Mouse (Mus musculus) kidney, adult 9 months (tissue): ENCODE results near the gene Arcn1.
A peak's percentile ranks its signal among the peaks of the same experiment; 100 is the strongest.

Source experiments
- DNase-seq: peaks from one replicate; pipeline ENCODE4 v3.0.0; 2022

Arcn1 gene

DNA sequence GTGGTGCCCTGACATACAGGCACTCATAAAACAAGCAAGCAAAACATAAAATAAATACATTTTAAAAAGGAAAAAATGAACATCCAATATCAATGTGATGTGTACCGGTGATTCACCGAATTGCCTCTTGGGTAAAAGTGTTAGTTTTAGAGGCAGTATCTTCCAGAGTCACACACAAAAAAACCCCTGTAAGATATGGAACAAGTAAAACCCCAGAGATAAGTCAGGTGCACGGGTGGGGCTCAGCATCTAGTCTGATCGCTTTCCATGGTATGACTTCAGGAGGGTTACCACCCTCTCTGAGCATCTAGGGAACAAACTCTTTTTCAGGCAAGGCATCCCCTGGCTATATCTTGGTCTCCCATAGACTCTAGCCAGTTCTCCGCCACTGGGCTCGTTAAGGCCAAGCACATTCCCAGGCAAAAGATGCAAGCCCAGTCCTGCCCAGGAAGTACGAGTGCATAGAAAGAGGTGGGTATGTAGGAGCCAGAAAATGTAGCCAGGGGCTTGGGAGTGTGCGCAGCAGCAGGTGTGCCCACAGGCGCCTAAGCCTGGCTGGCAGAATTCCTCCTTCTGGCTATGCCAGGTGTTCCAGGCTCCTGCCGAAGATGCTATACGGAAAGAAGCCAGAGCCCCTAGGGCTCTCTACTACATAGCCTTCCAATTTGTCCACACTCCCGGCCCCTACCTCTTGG is 48.6 kb downstream of the Arcn1 start:
- DNase-seq = no peak

DNA sequence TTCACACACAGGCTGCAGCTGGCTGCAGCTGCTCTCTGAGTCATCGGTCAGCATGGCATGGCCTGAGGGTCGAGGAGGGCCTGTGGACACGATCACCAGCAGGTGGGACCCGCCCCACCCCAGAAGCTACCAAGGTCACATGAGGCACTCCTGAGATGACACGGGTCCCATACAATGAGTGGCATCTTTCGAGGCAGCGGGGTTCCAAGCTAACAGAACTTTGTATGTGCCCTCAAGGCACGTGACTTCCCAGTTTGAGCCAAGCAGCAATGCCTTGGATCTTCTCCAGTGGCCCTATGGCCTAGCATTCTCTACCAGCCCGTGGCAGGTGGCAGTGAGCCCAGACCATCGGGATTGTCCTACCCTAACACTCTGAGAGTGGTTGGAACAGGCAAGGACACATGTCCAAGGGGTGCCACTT is 49.8 kb downstream of the Arcn1 start:
- DNase-seq = peak; percentile 90

DNA sequence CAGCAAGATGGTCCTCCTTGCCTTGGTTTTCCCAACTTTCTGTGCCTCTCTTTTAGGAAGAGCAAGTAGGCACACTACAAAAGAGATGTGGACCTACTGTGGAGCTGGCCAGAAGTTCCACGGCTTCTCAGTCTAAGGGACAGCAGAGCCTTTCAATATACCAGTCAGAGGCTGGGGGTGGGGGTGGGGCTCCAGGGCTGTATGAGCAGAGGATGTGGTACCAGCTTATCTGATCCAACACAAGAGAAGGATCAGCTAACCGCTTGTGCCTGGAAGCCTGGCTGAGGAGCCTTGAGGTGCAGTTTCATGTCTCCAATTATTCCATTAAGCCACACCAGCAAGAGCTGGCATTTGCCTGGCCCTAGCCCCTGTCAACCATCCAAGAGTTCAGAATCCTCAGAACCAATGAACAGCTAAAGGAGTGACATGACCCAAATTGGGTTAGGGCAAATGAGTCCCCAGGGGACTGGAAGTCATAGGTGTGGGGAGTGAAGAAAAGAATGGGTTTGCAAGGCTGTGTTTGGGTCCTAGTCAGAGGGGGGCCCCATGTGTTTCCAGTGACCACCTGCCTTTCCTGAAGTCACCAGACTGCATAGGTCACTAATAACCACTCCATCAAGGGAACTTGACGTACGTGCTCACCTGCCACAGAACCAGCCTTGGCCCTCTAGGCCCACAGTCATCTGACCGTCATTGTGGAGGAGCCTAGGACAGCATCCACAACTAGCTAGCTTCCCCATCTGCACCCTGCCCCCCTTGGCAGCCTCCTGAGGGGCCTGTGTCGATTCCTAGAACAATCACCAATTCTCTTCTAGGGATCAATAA is 50.4 kb downstream of the Arcn1 start:
- DNase-seq = no peak

DNA sequence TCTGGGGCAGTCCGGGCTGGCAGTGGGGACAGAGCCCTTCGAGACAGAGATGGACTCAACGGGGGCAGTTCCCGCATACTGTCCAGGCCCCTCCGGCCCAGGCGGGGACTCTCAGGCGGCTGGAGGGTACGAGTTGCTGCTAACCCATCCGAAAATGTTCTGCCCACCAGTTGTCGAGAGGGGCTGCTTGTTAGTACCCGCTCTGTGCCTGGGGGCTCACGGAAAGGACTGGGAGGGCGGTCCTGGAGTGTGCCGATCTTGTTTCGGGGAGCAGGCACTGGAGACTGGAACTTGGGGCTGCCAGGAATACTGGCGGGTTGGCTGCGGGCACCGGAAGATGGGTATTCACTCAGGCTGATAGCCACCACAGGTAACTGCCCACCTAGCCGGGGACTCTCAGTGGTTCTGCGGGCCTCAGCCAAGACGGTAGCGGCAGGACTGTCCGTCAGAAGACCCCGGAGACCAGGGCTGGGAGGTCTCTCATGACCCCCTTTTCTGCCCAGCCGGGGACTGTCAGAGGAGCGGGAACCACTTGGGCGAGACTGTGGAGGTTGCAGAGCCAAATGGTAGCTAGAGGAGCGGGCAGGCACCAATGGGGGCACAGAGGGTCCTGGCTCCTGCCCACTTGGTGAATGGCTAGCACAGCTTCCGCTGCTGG is 51.8 kb downstream of the Arcn1 start:
- no peak for DNase-seq

DNA sequence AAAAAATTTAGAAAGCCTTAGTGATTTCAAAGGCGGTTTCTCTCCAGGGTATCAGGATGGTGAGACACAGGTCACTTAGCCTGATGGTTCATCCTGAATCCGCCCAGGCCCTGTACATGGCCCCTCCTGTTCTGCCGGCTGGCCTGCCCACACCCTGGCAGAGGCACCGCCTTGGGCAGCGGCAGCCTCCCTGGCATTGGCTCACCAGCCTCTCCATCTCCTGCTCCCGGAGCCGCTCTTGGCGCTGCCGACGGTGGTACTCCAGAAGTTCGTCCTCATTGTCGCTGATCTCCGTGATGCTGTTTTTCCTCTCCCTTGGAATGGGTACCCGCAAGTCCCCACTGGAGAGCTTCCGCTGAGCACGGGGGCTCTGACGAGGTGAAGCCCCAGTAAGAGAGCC is 52.5 kb downstream of the Arcn1 start:
- no peak for DNase-seq

DNA sequence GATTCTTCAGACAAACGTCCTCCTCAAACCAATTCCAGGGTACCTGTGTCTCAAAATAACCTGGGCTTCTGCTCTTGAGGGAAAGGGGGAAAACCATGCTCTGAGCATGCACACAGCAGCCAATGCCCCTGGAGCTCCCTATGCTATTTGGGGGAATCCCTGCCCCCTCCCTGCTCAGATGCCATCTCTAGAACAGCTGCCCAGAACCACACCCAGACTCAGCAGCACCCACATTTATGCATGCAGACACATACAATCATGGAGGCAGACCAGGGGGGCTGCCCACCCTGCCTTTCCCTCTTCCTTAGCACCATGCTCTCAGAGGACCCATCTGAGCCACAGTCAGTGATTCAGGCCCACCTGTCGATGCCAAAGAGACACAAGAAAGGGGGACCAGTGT is 54.1 kb downstream of the Arcn1 start:
- DNase-seq = no peak

DNA sequence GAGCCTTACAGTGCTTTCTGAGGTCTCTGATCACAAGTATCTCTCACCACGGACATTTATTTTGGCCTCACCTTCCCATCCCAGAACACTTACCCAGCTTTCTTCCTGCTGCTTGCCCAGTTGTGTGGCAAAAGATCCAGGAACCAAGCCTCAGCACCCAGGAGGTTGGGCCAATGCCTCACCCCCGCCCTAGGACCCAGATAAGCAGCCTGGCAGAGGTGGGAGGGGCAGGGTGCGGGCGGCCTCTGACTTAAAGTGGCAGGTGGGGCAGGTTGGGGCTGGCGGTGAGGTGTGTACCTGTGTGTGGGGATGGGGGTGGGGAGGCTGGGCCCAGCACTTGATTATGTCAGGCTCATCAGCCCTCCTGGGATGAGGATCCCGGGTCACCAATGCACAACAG is 54.6 kb downstream of the Arcn1 start:
- DNase-seq = no peak

DNA sequence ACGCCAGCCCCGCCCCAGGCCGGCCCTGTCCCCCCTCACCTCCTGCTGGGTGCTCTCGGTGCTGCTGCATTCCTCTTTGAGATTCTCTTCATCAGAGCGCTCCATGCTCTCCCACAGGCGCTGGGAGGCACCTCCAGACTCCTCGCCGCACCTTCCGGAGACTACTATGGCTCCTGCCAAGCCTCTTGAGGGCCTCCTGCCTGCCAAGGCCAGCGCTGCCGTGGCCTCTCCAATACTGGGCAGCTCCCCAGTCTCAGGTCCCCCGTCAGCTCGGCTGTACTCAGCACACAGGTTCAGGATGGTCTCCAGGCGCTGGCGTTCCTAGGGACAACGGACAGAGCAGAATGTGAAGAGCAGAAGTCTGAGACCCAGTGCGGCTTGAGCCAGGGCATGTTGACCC is 56.0 kb downstream of the Arcn1 start:
- DNase-seq = no peak

DNA sequence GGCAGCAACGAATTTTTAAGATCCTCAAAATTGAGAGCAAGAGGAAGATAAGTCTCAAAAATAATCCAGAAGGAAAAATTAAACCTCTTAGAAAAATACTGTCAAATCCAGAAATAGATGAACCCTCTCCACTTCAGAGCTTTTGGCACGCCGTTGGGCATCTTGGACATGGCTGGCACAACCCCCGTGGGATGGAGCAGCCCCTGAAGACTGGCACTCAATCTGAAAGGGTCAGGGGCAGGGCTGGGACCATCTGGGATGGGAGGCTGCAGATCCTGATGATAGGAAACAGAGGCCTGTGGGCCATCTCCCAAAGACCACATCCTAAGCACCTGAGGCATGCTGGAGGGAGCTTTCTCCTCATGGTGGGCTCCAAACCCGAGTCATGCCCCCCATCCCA is 57.4 kb downstream of the Arcn1 start:
- DNase-seq = no peak

DNA sequence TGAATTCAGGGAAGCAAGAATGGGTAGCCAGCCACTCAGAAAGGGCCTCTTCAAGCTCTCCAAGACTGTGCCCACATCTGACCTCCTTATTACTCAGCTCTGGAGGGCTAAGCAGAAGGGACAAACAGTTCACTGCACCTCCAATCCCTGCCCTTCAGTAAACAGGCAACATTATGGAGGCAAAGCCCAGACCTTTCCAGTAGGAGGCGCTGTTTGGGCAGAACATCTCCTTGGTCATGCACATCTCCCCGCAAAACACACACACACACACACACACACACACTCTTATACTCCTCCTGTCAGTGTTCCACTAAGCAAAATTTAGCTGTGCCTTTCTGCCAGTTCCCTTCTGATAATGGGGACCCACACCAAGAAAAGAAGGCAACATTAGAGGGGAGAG is 58.0 kb downstream of the Arcn1 start:
- DNase-seq = peak; percentile 57

DNA sequence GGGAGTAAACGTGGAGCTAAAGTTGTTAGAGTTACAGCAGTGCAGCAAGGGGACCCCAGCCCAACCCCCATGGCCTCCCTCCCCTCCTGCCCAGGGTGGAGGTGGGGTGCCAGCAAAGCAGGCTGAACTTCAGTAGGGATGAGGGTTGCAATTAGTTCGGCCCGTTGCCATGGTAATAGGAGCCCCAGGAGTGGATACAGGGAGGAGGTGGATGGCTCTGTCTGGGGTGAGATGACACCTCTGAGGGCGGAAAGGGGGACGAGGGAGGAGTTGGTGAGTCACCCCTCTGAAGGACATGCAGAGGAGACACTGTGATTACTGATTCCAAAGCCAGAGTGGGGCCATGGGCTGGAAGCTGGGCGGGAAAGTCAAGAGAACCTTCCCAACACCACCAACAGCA is 58.7 kb downstream of the Arcn1 start:
- no peak for DNase-seq

DNA sequence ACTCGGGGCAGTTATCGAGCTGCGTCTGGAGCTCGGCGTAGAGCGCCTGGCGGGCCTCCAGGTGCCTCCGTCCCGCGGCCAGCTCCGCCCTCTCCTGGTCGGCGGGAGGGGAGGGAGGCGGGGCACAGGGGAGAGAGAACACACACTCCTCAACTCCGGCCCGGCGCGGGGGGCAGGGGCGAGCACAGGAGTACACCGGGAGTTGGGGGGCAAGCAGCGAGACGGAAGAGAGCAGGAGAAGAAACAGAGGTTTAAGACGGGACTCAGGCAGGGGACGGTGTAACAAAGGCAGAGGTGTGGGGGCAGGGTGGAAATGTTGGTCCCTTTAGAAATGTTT is 59.2 kb downstream of the Arcn1 start:
- peak; percentile 86 for DNase-seq

DNA sequence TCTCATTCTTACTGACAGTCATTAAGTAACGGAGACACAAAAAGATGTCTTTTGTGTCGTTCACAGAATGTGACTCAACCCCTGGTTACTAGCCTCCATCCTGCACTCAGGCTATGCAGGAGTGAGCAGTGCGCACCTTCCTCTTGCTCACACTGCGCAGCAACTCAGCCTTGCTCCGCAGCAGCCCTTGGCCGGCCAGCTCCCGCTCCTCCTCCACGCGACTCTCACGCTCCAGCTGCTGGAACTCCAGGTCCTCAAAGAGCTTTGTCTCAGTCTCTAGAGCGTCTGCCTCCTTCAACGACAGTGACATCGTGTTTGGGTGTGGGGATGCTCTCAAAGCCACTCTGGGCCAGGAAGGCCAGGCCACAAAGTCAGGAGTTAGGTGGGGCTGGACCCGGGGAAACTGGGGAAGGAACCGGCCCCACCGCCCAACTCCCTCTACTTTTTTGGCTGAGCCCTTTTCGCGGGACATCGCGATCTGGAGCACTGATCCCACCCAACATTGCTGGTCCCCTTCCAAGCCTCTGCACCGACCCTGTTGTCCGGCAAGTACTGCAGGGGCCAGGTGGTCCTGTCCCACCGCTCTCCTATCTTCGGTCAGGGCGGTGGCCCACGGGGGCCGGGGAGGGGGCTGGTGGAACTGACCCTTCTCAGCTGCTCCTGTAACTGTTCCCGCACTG is 59.8 kb downstream of the Arcn1 start:
- no peak for DNase-seq

DNA sequence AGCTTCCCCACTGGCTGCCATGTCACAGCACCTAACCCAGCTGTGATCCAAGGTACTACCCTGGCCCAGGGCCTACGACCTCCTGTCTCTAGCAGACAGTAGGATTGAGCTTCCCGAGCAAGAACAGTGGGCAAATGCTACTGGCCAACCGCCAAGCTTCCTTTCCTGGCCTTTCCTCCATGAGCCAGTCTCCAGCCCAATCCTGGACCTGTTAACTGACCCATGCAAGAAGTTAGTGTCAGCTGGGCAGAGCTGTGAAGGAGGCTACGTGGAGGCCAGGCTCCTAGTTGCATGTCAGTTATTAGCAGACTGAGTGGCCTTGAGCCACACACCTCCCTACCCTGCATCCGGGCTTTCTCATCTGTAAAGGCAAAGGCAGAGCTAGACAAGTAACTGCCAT is 67.9 kb downstream of the Arcn1 start:
- DNase-seq = peak; percentile 58

DNA sequence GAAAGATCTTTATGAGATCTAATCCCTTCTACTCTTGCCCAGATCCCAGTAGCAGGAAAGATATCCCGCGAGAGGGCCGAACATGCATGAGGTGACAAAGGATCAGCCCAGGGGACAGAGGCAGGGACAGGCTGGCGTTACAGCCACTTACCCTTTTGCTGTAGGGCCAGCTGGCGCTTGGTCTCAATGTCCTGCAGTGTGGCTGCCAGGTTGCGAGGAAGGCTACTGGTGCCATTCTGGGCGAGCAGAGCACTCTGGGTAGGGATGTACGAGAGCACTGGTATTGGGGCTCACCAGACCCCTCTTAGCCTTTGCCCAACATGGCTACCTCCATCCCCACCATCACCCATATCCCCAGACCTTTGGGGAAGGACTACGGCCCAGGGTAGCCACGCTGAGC is 68.4 kb downstream of the Arcn1 start:
- no peak for DNase-seq

DNA sequence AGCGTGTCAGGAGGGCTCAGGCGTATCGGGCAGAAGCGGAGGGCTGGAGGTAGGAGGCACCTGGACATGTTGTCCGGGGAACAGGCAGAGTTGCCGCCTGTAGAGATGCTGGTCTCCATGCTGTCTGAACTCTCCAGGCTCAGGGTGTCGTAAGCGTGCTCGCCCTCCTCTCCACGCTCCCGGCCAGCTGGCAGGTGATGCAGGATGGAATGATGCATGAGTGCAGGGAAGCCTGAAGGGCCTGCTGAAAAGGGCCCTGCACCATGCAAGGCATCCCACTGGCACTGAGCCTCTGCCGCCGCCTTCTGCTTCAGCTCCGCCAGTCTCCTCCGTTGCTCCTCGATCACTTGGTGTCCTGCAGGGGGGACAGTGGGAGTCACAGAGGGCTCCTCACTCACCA is 69.8 kb downstream of the Arcn1 start:
- DNase-seq = no peak

DNA sequence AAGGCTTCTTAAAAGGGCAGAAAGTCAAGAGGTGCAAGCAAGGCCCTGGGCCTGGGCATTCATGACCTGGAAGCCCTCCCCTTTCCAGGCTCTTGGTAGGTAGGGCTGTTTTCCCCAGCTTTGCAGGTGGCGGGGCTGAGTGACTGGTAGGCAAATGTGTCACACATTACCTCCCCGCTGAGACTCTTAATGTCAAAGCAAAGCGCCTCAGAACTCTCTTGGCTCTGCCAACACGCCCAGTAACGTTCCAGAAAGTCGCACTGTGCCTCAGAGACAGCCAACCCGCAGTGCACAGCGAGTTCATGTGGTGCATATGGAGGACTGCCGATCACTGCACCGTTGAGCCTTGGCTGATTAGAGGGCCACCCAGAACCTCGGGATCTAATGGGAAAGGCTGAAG is 74.6 kb downstream of the Arcn1 start:
- no peak for DNase-seq

DNA sequence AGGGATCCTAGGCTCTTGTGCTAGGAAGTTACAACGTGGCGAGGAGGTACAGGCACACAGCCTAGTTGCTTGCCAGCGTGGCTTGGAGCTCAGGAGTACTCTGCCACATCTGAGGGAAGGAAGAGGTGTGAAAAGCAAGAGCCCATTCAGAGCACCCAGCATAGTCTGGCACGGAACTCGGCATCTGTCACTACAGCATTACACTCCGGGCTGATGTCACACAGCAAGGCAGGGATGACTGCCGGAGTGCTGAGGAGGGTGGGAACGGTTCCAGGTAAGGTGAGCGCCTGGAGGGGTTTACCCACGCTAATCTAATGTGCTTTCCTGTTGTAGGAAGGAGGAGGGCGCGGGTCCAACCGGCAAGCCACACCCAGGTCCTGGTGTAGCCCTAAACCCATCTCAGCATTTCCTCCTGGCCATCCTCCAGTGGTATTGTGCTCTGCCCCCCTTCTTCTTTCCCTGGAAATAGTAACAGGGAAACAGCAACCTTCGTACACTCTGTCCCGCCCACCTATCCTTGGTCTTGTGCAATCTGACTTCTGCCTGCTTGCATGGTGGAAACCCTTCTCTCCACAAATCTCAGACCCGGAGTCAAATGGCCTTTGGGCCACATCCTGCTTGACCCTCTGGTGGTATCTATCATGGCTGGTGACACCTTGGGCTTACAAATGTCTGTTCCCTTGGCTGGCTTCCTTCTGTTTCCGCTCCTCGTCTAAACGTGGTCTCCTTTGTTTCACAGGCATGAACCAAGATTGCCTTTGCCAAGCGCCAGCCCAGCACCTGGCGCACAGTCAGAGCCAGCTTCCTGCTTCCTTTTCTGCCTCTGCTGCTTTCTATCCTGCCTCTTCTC is 75.7 kb downstream of the Arcn1 start:
- DNase-seq = peak; percentile 89
